Mouse (Mus musculus) forebrain, embryonic 15.5 days (tissue): ENCODE data around the gene Picalm. TPM values are rescaled to one million over a fixed set of nuclear protein-coding genes. Genes with fewer than 3 reads are reported as not detected.

Source experiments
- ATAC-seq: fragments of 200-750 bp; cut with Nextera tagmentation; replicated peaks from 2 replicates; pipeline ENCODE4 v1.8.0; 2017; ENCODE audit warnings: mild to moderate bottlenecking, moderate TSS enrichment, moderate library complexity
- H3K27ac ChIP-seq: fragments of 300-500 bp; sonication (generic); replicated peaks from 2 replicates; pipeline ENCODE4 v1.5.1; 2015; ENCODE audit warnings: mild to moderate bottlenecking, inconsistent platforms
- H3K27me3 ChIP-seq: fragments of 300-500 bp; sonication (generic); 2 replicates; pipeline ENCODE4 v1.6.1; 2015; ENCODE audit warnings: inconsistent platforms
- H3K36me3 ChIP-seq: fragments of 300-500 bp; sonication (generic); 2 replicates; pipeline ENCODE4 v1.6.1; 2015; ENCODE audit warnings: mild to moderate bottlenecking, inconsistent platforms
- H3K4me1 ChIP-seq: fragments of 300-500 bp; sonication (generic); 2 replicates; pipeline ENCODE4 v1.6.1; 2015; ENCODE audit warnings: inconsistent platforms
- H3K4me2 ChIP-seq: fragments of 300-500 bp; sonication (generic); replicated peaks from 2 replicates; pipeline ENCODE4 v1.6.1; 2015; ENCODE audit warnings: mild to moderate bottlenecking, inconsistent platforms
- H3K4me3 ChIP-seq: fragments of 300-500 bp; sonication (generic); 2 replicates; pipeline ENCODE4 v1.5.1; 2015; ENCODE audit warnings: mild to moderate bottlenecking, inconsistent platforms
- H3K9ac ChIP-seq: fragments of 300-500 bp; sonication (generic); replicated peaks from 2 replicates; pipeline ENCODE4 v1.6.1; 2015; ENCODE audit warnings: mild to moderate bottlenecking, inconsistent platforms
- H3K9me3 ChIP-seq: fragments of 300-500 bp; sonication (generic); 2 replicates; pipeline ENCODE4 v1.6.1; 2016; ENCODE audit warnings: inconsistent platforms
- WGBS: fragments of 180-500 bp; shearing (Covaris S2); methylation state at CpG from one replicate; pipeline ENCODE4 v1.1.7; 2015; ENCODE audit warnings: mixed read lengths; 5-methylcytosine and 5-hydroxymethylcytosine counted together
- polyA plus RNA-seq: library from polyadenylated mRNA; unstranded; fragments of >200 nt; fragmentation: Nextera tagmentation; extraction: Ambion mirVana; gene quantifications from 2 replicates; pipeline ENCODE4 v1.2.1, GENCODE M21; 2015

The Picalm gene
- polyA plus RNA-seq, 1 experiment from 2014 or later: 45.7 TPM

GRCm38 (mm10) chr7:90099248-90099647 is 30.8 kb upstream of the Picalm start:
- Histone ChIP-seq H3K4me3 (no peak overlapping the region), H3K4me2 (no peak overlapping the region), H3K9me3 (no peaks in the 10 kb centered on the region), H3K27ac (no peak overlapping the region), H3K4me1 (peaks cover 5% of the 10 kb centered on the region), H3K36me3 (no peaks in the 10 kb centered on the region), H3K27me3 (no peaks in the 10 kb centered on the region), H3K9ac (no peak overlapping the region)
- no peak for ATAC-seq
- 50% methylated on average over 10 of the region's 10 CpGs for WGBS

GRCm38 (mm10) chr7:90100614-90101160 is 29.3 kb upstream of the Picalm start:
- WGBS: 92% methylated on average over 3 of the region's 3 CpGs
- Histone ChIP-seq H3K4me1 (peaks cover 4% of the 10 kb centered on the region), H3K27me3 (no peaks in the 10 kb centered on the region), H3K27ac (no peak overlapping the region), H3K9ac (no peak overlapping the region), H3K4me2 (no peak overlapping the region), H3K36me3 (no peaks in the 10 kb centered on the region), H3K9me3 (no peaks in the 10 kb centered on the region), H3K4me3 (no peak overlapping the region)
- no peak for ATAC-seq

- Histone ChIP-seq H3K36me3 (no peaks in the 10 kb centered on the region), H3K9me3 (no peaks in the 10 kb centered on the region), H3K4me2 (no peak overlapping the region), H3K27me3 (no peaks in the 10 kb centered on the region), H3K4me3 (no peak overlapping the region), H3K27ac (no peak overlapping the region), H3K9ac (no peak overlapping the region), H3K4me1 (no peaks in the 10 kb centered on the region)
- WGBS: 76% methylated on average over 2 of the region's 2 CpGs
- ATAC-seq: no peak
Observed at GRCm38 (mm10) chr7:90116100-90116499, 13.9 kb upstream of the Picalm start.

- Histone ChIP-seq H3K4me3 (no peak overlapping the region), H3K36me3 (no peaks in the 10 kb centered on the region), H3K9ac (no peak overlapping the region), H3K27me3 (no peaks in the 10 kb centered on the region), H3K9me3 (no peaks in the 10 kb centered on the region), H3K4me1 (no peaks in the 10 kb centered on the region), H3K4me2 (no peak overlapping the region), H3K27ac (no peak overlapping the region)
- no peak for ATAC-seq
- WGBS: 41% methylated on average over 4 of the region's 4 CpGs
Observed at GRCm38 (mm10) chr7:90120106-90120505, 9.9 kb upstream of the Picalm start.

- Histone ChIP-seq H3K27me3 (no peaks in the 10 kb centered on the region), H3K4me1 (peaks cover 9% of the 10 kb centered on the region), H3K4me3 (no peak overlapping the region), H3K4me2 (no peak overlapping the region), H3K36me3 (no peaks in the 10 kb centered on the region), H3K9me3 (no peaks in the 10 kb centered on the region), H3K27ac (no peak overlapping the region), H3K9ac (no peak overlapping the region)
- ATAC-seq: no peak
- 88% methylated on average over 5 of the region's 5 CpGs for WGBS
Observed at GRCm38 (mm10) chr7:90124991-90125390, 5.0 kb upstream of the Picalm start.

- H3K9ac ChIP-seq: peak overlapping the region; percentile 97
- peak overlapping the region; percentile 98 for H3K4me3 ChIP-seq
- peaks cover 19% of the 10 kb centered on the region for H3K4me1 ChIP-seq
- 52% methylated on average over 8 of the region's 8 CpGs for WGBS
- no peaks in the 10 kb centered on the region for H3K9me3 ChIP-seq
- peak overlapping the region; percentile 81 for H3K4me2 ChIP-seq
- no peak for ATAC-seq
- no peaks in the 10 kb centered on the region for H3K27me3 ChIP-seq
- H3K36me3 ChIP-seq: no peaks in the 10 kb centered on the region
- H3K27ac ChIP-seq: peak overlapping the region; percentile 97
Observed at GRCm38 (mm10) chr7:90128631-90129200, 1.3 kb upstream of the Picalm start.

- peak overlapping the region; percentile 98 for H3K4me3 ChIP-seq
- H3K4me1 ChIP-seq: peaks cover 22% of the 10 kb centered on the region
- no peaks in the 10 kb centered on the region for H3K9me3 ChIP-seq
- H3K36me3 ChIP-seq: no peaks in the 10 kb centered on the region
- peak overlapping the region; percentile 97 for H3K9ac ChIP-seq
- H3K27ac ChIP-seq: peak overlapping the region; percentile 97
- H3K4me2 ChIP-seq: peak overlapping the region; percentile 81
- WGBS: 2% methylated on average over 12 of the region's 12 CpGs
- no peaks in the 10 kb centered on the region for H3K27me3 ChIP-seq
- ATAC-seq: peak; percentile 3; the same call in 1 of the 2 replicates
Observed at GRCm38 (mm10) chr7:90129271-90129731, 712 bp upstream of the Picalm start.

- H3K4me3 ChIP-seq: peak overlapping the region; percentile 98
- WGBS: under 1% methylated on average over 39 of the region's 39 CpGs
- peak overlapping the region; percentile 97 for H3K27ac ChIP-seq
- ATAC-seq: peak; percentile 71
- H3K4me1 ChIP-seq: peaks cover 28% of the 10 kb centered on the region
- H3K9ac ChIP-seq: peak overlapping the region; percentile 97
- no peaks in the 10 kb centered on the region for H3K27me3 ChIP-seq
- H3K36me3 ChIP-seq: no peaks in the 10 kb centered on the region
- H3K4me2 ChIP-seq: peak overlapping the region; percentile 81
- no peaks in the 10 kb centered on the region for H3K9me3 ChIP-seq
Observed at GRCm38 (mm10) chr7:90130501-90131375, 725 bp downstream of the Picalm start.

GRCm38 (mm10) chr7:90131376-90131651 is 1.3 kb downstream of the Picalm start:
- 0 out of 2 replicates have a peak overlapping the region, but pooled peaks have one; percentile 97 for H3K27ac ChIP-seq

GRCm38 (mm10) chr7:90131831-90132241 is 1.8 kb downstream of the Picalm start:
- Histone ChIP-seq H3K9ac (peak overlapping the region; percentile 97), H3K36me3 (no peaks in the 10 kb centered on the region), H3K4me1 (peaks cover 28% of the 10 kb centered on the region), H3K27me3 (no peaks in the 10 kb centered on the region), H3K4me3 (peak overlapping the region; percentile 98), H3K27ac (no peak overlapping the region), H3K9me3 (no peaks in the 10 kb centered on the region), H3K4me2 (peak overlapping the region; percentile 81)
- ATAC-seq: no peak
- WGBS: 13% methylated on average over 7 of the region's 7 CpGs

More at GRCm38 (mm10) chr7:90131376-90131651, 1.3 kb downstream of the Picalm start:
- WGBS: 0% methylated on average over 2 of the region's 2 CpGs
- H3K4me3 ChIP-seq: peak overlapping the region; percentile 98
- no peaks in the 10 kb centered on the region for H3K9me3 ChIP-seq
- H3K9ac ChIP-seq: peak overlapping the region; percentile 97
- no peaks in the 10 kb centered on the region for H3K36me3 ChIP-seq
- H3K4me1 ChIP-seq: peaks cover 28% of the 10 kb centered on the region
- peak overlapping the region; percentile 81 for H3K4me2 ChIP-seq
- ATAC-seq: no peak
- H3K27me3 ChIP-seq: no peaks in the 10 kb centered on the region

GRCm38 (mm10) chr7:90132322-90132721 is 2.3 kb downstream of the Picalm start:
- Histone ChIP-seq H3K36me3 (no peaks in the 10 kb centered on the region), H3K27ac (no peak overlapping the region), H3K27me3 (no peaks in the 10 kb centered on the region), H3K9me3 (no peaks in the 10 kb centered on the region), H3K4me3 (peak overlapping the region; percentile 98), H3K9ac (peak overlapping the region; percentile 97), H3K4me1 (peaks cover 28% of the 10 kb centered on the region), H3K4me2 (peak overlapping the region; percentile 81)
- no peak for ATAC-seq
- 61% methylated on average over 3 of the region's 3 CpGs for WGBS

GRCm38 (mm10) chr7:90136736-90137135 is 6.7 kb downstream of the Picalm start:
- H3K27ac ChIP-seq: no peak overlapping the region
- 84% methylated on average over 3 of the region's 3 CpGs for whole genome bisulfite sequencing
- ATAC-seq: no peak

More at GRCm38 (mm10) chr7:90136736-90137135, 6.7 kb downstream of the Picalm start:
- Histone ChIP-seq H3K9ac (no peak overlapping the region), H3K27me3 (no peaks in the 10 kb centered on the region), H3K4me2 (no peak overlapping the region), H3K9me3 (no peaks in the 10 kb centered on the region), H3K4me3 (no peak overlapping the region), H3K4me1 (peaks cover 19% of the 10 kb centered on the region), H3K36me3 (no peaks in the 10 kb centered on the region)
